Mouse (Mus musculus) telencephalon, adult 2 months (tissue): ENCODE data around the gene Zbp1.

ENCODE experiments used
- DNase-seq: peaks from one replicate; pipeline ENCODE4 v3.0.0-alpha.2; 2011; ENCODE audit warnings: low read depth, low spot score

Zbp1 gene

DNA sequence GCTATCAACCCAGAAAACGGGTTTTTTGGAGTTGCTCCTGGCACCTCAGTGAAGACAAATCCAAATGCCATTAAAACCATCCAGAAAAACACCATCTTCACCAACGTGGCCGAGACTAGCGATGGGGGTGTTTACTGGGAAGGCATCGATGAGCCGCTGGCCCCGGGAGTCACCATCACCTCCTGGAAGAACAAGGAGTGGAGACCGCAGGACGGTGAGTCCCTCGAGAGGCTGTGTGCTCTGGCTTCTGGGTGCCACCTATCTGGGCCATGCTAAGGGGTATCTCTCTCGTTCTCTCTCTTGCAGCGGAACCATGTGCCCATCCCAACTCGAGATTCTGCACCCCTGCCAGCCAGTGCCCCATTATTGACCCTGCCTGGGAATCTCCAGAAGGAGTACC lies 61.8 kb downstream of the Zbp1 start:
- no peak for DNase-seq
